Mouse (Mus musculus) MEL (cell line): Measurements from ENCODE around the gene Tor1a. TPM values are rescaled to one million over a fixed set of nuclear protein-coding genes. Genes with fewer than 3 reads are reported as not detected.
A peak's percentile ranks its signal among the peaks of the same experiment; 100 is the strongest.

Source experiments
- DNase-seq: peaks from one replicate; pipeline ENCODE4 v3.0.0; 2011; ENCODE audit warnings: low read depth, low spot score
- H3K27ac ChIP-seq: 2 replicates; pipeline ENCODE4 v1.5.1; 2012; ENCODE audit warnings: low read depth, mild to moderate bottlenecking, control low read depth, low read length, moderate library complexity; ENCODE audit not compliant: control insufficient read depth
- H3K27me3 ChIP-seq, 2 experiments: fragments of 150-350 bp in 1 of 2; sonication (generic) in 1 of 2; 2 replicates each; pipeline ENCODE4 v1.6.1; 2012; ENCODE audit warnings: low read length in 2 of 2, mild to moderate bottlenecking in 2 of 2, improper control_type of control experiment in 1 of 2, moderate library complexity in 1 of 2; ENCODE audit not compliant: insufficient read depth in 2 of 2, control insufficient read depth in 1 of 2
- H3K36me3 ChIP-seq, 2 experiments: 2 replicates each; pipeline ENCODE4 v1.6.1; 2012 to 2014; ENCODE audit warnings: low read length in 2 of 2, improper control_type of control experiment in 1 of 2, inconsistent platforms in 1 of 2, mild to moderate bottlenecking in 1 of 2; ENCODE audit not compliant: insufficient read depth in 2 of 2, control insufficient read depth in 1 of 2
- H3K4me1 ChIP-seq, 2 experiments: fragments of 150-350 bp in 1 of 2; sonication (generic) in 1 of 2; 2 replicates each; pipeline ENCODE4 v1.6.1; 2012; ENCODE audit warnings: low read length in 2 of 2, improper control_type of control experiment in 1 of 2, mild to moderate bottlenecking in 1 of 2; ENCODE audit not compliant: insufficient read depth in 2 of 2, control insufficient read depth in 1 of 2
- H3K4me3 ChIP-seq, 2 experiments: fragments of 150-350 bp in 1 of 2; sonication (generic) in 1 of 2; 2 replicates each; pipeline ENCODE4 v1.5.1; 2012; ENCODE audit warnings: low read depth in 2 of 2, low read length in 2 of 2, mild to moderate bottlenecking in 2 of 2, moderate library complexity in 2 of 2, control low read depth in 1 of 2, improper control_type of control experiment in 1 of 2; ENCODE audit not compliant: control insufficient read depth in 1 of 2, insufficient read depth in 1 of 2
- H3K79me2 ChIP-seq: 2 replicates; pipeline ENCODE4 v1.6.1; 2012; ENCODE audit warnings: mild to moderate bottlenecking, low read length, moderate library complexity; ENCODE audit not compliant: control insufficient read depth, poor library complexity, insufficient read depth
- H3K9ac ChIP-seq: 2 replicates; pipeline ENCODE4 v1.6.1; 2012; ENCODE audit warnings: low read depth, mild to moderate bottlenecking, control low read depth, low read length, moderate library complexity; ENCODE audit not compliant: control insufficient read depth, poor library complexity, severe bottlenecking
- H3K9me3 ChIP-seq: fragments of 150-350 bp; sonication (generic); replicated peaks from 2 replicates; pipeline ENCODE4 v1.6.1; 2012; ENCODE audit warnings: mild to moderate bottlenecking, low read length, improper control_type of control experiment, moderate library complexity; ENCODE audit not compliant: insufficient read depth
- BHLHE40 ChIP-seq: IDR thresholded peaks from 2 replicates; pipeline ENCODE4 v1.6.1; 2012; ENCODE audit warnings: low read depth, mild to moderate bottlenecking, inconsistent platforms, low read length, improper control_type of control experiment, borderline replicate concordance
- CHD2 ChIP-seq: IDR thresholded peaks from 2 replicates; pipeline ENCODE4 v1.6.1; 2011; ENCODE audit warnings: low read length, improper control_type of control experiment
- CTCF ChIP-seq, 3 experiments: IDR thresholded peaks in 2 of 3; conservative IDR thresholded peaks in 1 of 3; 2 replicates each; pipeline ENCODE4 v1.5.1; 2011 to 2012; ENCODE audit warnings: low read length in 3 of 3, low read depth in 2 of 3, mild to moderate bottlenecking in 2 of 3, improper control_type of control experiment in 1 of 3, inconsistent platforms in 1 of 3, mixed read lengths in 1 of 3, moderate library complexity in 1 of 3; ENCODE audit not compliant: control insufficient read depth in 1 of 3, insufficient read depth in 1 of 3, poor library complexity in 1 of 3, severe bottlenecking in 1 of 3
- ELF1 ChIP-seq: IDR thresholded peaks from 2 replicates; pipeline ENCODE4 v1.6.1; 2014; ENCODE audit warnings: low read depth, mild to moderate bottlenecking, inconsistent platforms, low read length, improper control_type of control experiment, moderate library complexity
- EP300 ChIP-seq, 2 experiments: IDR thresholded peaks; 2 replicates each; pipeline ENCODE4 v1.6.1; 2011; ENCODE audit warnings: improper control_type of control experiment in 2 of 2, low read length in 2 of 2, low read depth in 1 of 2, mild to moderate bottlenecking in 1 of 2
- GABPA ChIP-seq: IDR thresholded peaks from 2 replicates; pipeline ENCODE4 v1.6.1; 2012; ENCODE audit warnings: low read depth, mild to moderate bottlenecking, inconsistent platforms, low read length, improper control_type of control experiment, moderate library complexity
- GATA1 ChIP-seq: IDR thresholded peaks from 2 replicates; pipeline ENCODE4 v1.6.1; 2011; ENCODE audit warnings: low read depth, low read length, improper control_type of control experiment
- HCFC1 ChIP-seq: IDR thresholded peaks from 2 replicates; pipeline ENCODE4 v1.6.1; 2012; ENCODE audit warnings: low read depth, mild to moderate bottlenecking, inconsistent platforms, low read length, improper control_type of control experiment, moderate library complexity
- JUND ChIP-seq: IDR thresholded peaks from 2 replicates; pipeline ENCODE4 v1.6.1; 2011; ENCODE audit warnings: low read depth, mild to moderate bottlenecking, improper control_type of control experiment, low read length
- MAFK ChIP-seq: IDR thresholded peaks from 2 replicates; pipeline ENCODE4 v1.6.1; 2011; ENCODE audit warnings: low read depth, mild to moderate bottlenecking, low read length, improper control_type of control experiment, borderline replicate concordance
- MAX ChIP-seq: IDR thresholded peaks from 2 replicates; pipeline ENCODE4 v1.6.1; 2011; ENCODE audit warnings: low read length, improper control_type of control experiment
- MAZ ChIP-seq: IDR thresholded peaks from 2 replicates; pipeline ENCODE4 v1.6.1; 2012; ENCODE audit warnings: low read depth, mild to moderate bottlenecking, inconsistent platforms, low read length, improper control_type of control experiment
- MYB ChIP-seq: IDR thresholded peaks from 2 replicates; pipeline ENCODE4 v1.6.1; 2011; ENCODE audit warnings: mild to moderate bottlenecking, low read depth, low read length, improper control_type of control experiment
- MYC ChIP-seq: IDR thresholded peaks from 2 replicates; pipeline ENCODE4 v1.6.1; 2011; ENCODE audit warnings: low read depth, mild to moderate bottlenecking, low read length, improper control_type of control experiment, moderate library complexity
- NELFE ChIP-seq: IDR thresholded peaks from 2 replicates; pipeline ENCODE4 v1.6.1; 2011; ENCODE audit warnings: low read depth, low read length, improper control_type of control experiment
- POLR2AphosphoS5 ChIP-seq: IDR thresholded peaks from 2 replicates; pipeline ENCODE4 v1.6.1; 2012; ENCODE audit warnings: low read depth, borderline replicate concordance, mild to moderate bottlenecking, inconsistent platforms, low read length, moderate library complexity, mixed read lengths
- RAD21 ChIP-seq: IDR thresholded peaks from 2 replicates; pipeline ENCODE4 v1.6.1; 2011; ENCODE audit warnings: mild to moderate bottlenecking, low read depth, low read length, improper control_type of control experiment
- RCOR1 ChIP-seq: IDR thresholded peaks from 2 replicates; pipeline ENCODE4 v1.6.1; 2012; ENCODE audit warnings: low read depth, mild to moderate bottlenecking, inconsistent platforms, low read length, improper control_type of control experiment
- SIN3A ChIP-seq: IDR thresholded peaks from 2 replicates; pipeline ENCODE4 v1.6.1; 2012; ENCODE audit warnings: low read length, improper control_type of control experiment, inconsistent platforms
- SMC3 ChIP-seq: IDR thresholded peaks from 2 replicates; pipeline ENCODE4 v1.6.1; 2011; ENCODE audit warnings: low read depth, low read length, improper control_type of control experiment
- TAL1 ChIP-seq: IDR thresholded peaks from 2 replicates; pipeline ENCODE4 v1.6.1; 2012; ENCODE audit warnings: mild to moderate bottlenecking, inconsistent platforms, low read length, moderate library complexity, mixed read lengths
- TBP ChIP-seq: IDR thresholded peaks from 2 replicates; pipeline ENCODE4 v1.8.0; 2011; ENCODE audit warnings: low read depth, low read length, improper control_type of control experiment
- TCF12 ChIP-seq: IDR thresholded peaks from 2 replicates; pipeline ENCODE4 v1.6.1; 2014; ENCODE audit warnings: low read depth, mild to moderate bottlenecking, inconsistent platforms, low read length, improper control_type of control experiment, moderate library complexity
- UBTF ChIP-seq: IDR thresholded peaks from 2 replicates; pipeline ENCODE4 v1.6.1; 2012; ENCODE audit warnings: low read depth, mild to moderate bottlenecking, inconsistent platforms, low read length, improper control_type of control experiment, moderate library complexity, borderline replicate concordance; ENCODE audit not compliant: insufficient read depth
- USF1 ChIP-seq: IDR thresholded peaks from 2 replicates; pipeline ENCODE4 v1.6.1; 2014; ENCODE audit warnings: low read depth, mild to moderate bottlenecking, inconsistent platforms, low read length, improper control_type of control experiment, moderate library complexity
- USF2 ChIP-seq, 2 experiments: IDR thresholded peaks; 2 replicates each; pipeline ENCODE4 v1.6.1; 2011 to 2012; ENCODE audit warnings: improper control_type of control experiment in 2 of 2, low read length in 2 of 2, borderline replicate concordance in 1 of 2, inconsistent platforms in 1 of 2, low read depth in 1 of 2, mild to moderate bottlenecking in 1 of 2; ENCODE audit not compliant: insufficient read depth in 1 of 2
- ZC3H11A ChIP-seq: IDR thresholded peaks from 2 replicates; pipeline ENCODE4 v1.6.1; 2012; ENCODE audit warnings: low read depth, mild to moderate bottlenecking, inconsistent platforms, low read length, improper control_type of control experiment
- ZKSCAN1 ChIP-seq: IDR thresholded peaks from 2 replicates; pipeline ENCODE4 v1.6.1; 2012; ENCODE audit warnings: low read depth, mild to moderate bottlenecking, inconsistent platforms, low read length, improper control_type of control experiment, moderate library complexity
- ZMIZ1 ChIP-seq: IDR thresholded peaks from 2 replicates; pipeline ENCODE4 v1.6.1; 2012; ENCODE audit warnings: low read depth, mild to moderate bottlenecking, inconsistent platforms, low read length, improper control_type of control experiment, moderate library complexity
- ZNF384 ChIP-seq: IDR thresholded peaks from 2 replicates; pipeline ENCODE4 v1.6.1; 2012; ENCODE audit warnings: low read depth, mild to moderate bottlenecking, inconsistent platforms, low read length, improper control_type of control experiment
- polyA plus RNA-seq, 2 experiments: library from polyadenylated mRNA; stranded (reverse) in 1 of 2; unstranded in 1 of 2; fragments of >175 nt in 1 of 2; fragments of >200 nt in 1 of 2; gene quantifications; 2 replicates each; pipeline versions ENCODE4 v1.2.1 to v1.2.4; 2012; ENCODE audit warnings: low replicate concordance in 2 of 2, low read depth in 1 of 2; ENCODE audit not compliant: insufficient read length in 2 of 2, insufficient read depth in 1 of 2, missing spikeins in 1 of 2
- total RNA-seq: library from RNA; depleted of rRNA; stranded (reverse); fragments of 300-350 nt; gene quantifications from 2 replicates; pipeline ENCODE4 v1.2.3, GENCODE M21; 2012

Tor1a gene
- total and polyA plus RNA-seq, 3 experiments: 55.6 to 60.1 TPM; not detected in 1

DNA sequence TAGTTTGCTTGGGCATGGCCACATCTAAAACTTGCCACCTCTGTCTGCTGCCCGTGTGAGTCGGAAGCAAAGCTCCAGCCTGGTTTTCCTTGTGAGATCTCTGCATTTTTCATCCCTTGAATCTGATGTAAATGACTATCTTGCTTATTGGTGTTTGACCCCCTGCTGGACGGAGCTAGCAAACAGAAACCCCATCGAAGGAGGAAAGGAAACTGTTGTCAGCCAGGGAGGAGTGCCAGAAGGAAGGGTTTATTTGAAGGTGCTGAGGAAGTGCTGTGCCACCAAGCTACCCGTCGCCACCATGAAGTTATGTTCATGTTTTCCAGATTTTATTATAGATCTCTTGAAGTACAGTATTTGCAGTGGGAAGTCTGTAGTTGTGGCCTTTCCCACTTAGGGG is 12.9 kb downstream of the Tor1a start:
- peak overlapping the region; percentile 16; the same call in 1 of the 2 replicates for H3K9ac ChIP-seq
- no peak overlapping the region for H3K27ac ChIP-seq

DNA sequence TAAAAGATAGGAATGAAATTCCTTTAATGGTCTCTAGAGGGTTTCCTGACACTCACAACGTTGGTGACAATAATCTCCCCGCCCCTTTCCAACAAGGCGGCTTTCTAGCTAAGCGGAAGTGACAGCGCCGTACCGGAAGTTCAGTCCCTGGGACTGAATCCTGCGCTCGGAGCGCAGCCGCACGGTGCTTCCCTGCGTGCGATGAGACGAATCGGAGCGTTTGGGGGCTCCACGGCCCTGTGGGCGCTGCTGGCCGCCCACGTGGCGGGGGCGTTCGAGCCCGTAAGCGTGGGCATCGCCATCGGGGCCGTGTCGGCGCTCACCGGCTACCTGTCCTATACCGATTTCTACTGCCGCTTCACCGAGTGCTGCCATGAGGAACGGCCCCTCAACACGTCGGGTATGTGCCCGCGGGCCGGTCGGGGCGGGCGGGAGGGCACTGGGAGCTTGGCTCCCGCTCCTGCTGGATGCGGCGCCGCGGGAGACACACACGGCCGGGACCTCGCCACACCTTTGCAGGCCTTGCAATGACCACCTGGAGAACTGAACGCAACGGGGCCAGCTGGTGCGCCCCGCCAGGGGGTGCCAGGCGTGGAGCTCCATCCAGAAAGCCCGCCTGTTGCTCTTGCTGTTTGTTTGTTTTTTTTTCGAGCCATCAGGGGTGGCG is 14.8 kb downstream of the Tor1a start, which contains the start of gene Tor1b:
Gene Tor1b, plus strand, starts transcription at position 136 of the 667 bp plus-strand sequence.
- Histone ChIP-seq H3K27ac (peak within 1 kb of the TSS; percentile 74), H3K27me3 (peaks cover 0 to 1% of the 10 kb centered on the region in 2 experiments; a peak in 2 of 4 replicates), H3K36me3 (peaks cover 8% of the 10 kb centered on the region in 2 experiments; a peak in 2 of 4 replicates), H3K4me3 (peak within 1 kb of the TSS; percentile 84 to 94), H3K4me1 (peaks cover 4 to 14% of the 10 kb centered on the region in 2 experiments; a peak in 2 of 4 replicates), H3K9ac (peak within 1 kb of the TSS; percentile 96), H3K79me2 (peaks cover 42% of the 10 kb centered on the region), H3K9me3 (no peaks in the 10 kb centered on the region)
- DNase-seq: peak; percentile 96
- TF ChIP-seq USF1 (no peak), ZNF384 (0 out of 2 replicates have a peak, but pooled peaks have one; percentile 5), RAD21 (no peak), MYB (no peak), JUND (no peak), MYC (peak; percentile 90), SMC3 (no peak), TCF12 (peak; percentile 67), UBTF (no peak), TAL1 (no peak), MAFK (no peak), ZKSCAN1 (no peak), ZC3H11A (no peak), POLR2AphosphoS5 (0 out of 2 replicates have a peak, but pooled peaks have one; percentile 25), EP300 (IDR thresholded peaks at IDR 0.05; ENCODE audit: low read depth in 1 of 2, low read length in 2 of 2) (no peak; a peak in 1 of 4 replicates), MAZ (no peak; the same call in 1 of the 2 replicates), NELFE (peak; percentile 99), CHD2 (no peak), RCOR1 (peak; percentile 39; the same call in 1 of the 2 replicates), GATA1 (peak; percentile 44; the same call in 1 of the 2 replicates), ELF1 (peak; percentile 87), GABPA (no peak), BHLHE40 (no peak), TBP (peak; percentile 88), CTCF (IDR thresholded peaks at IDR 0.05 in 2 of 3, conservative IDR thresholded peaks at IDR 0.05 in 1 of 3; ENCODE audit: control insufficient read depth in 1 of 3, insufficient read depth in 1 of 3, low read depth in 2 of 3, low read length in 3 of 3, poor library complexity in 1 of 3, severe bottlenecking in 1 of 3) (peak; percentile 11 to 36 (median 32)), HCFC1 (peak; percentile 85), ZMIZ1 (peak; percentile 97), USF2 (IDR thresholded peaks at IDR 0.05; ENCODE audit: borderline replicate concordance in 1 of 2, insufficient read depth in 1 of 2, low read depth in 1 of 2, low read length in 2 of 2) (no peak), MAX (peak; percentile 81)

More for the DNA sequence above, 12.9 kb downstream of the Tor1a start:
- Histone ChIP-seq H3K36me3 (peaks cover 8 to 9% of the 10 kb centered on the region in 2 experiments; a peak in 2 of 4 replicates), H3K27me3 (peaks cover 0 to 1% of the 10 kb centered on the region in 2 experiments; a peak in 1 of 4 replicates), H3K9me3 (no peaks in the 10 kb centered on the region), H3K4me1 (peaks cover 4 to 14% of the 10 kb centered on the region in 2 experiments; a peak in 2 of 4 replicates), H3K4me3 (peak overlapping the region; percentile 20 to 33; a peak in 3 of 4 replicates), H3K79me2 (peaks cover 42% of the 10 kb centered on the region)
- DNase-seq: no peak
- TF ChIP-seq MYC: no peak
- 0 out of 2 replicates have a peak, but pooled peaks have one; percentile 11 for TF ChIP-seq SIN3A
